Mouse (Mus musculus): ENCODE results near the gene Akain1.
A peak's percentile ranks its signal among the peaks of the same experiment; 100 is the strongest.

The Akain1 gene

GRCm38 (mm10) chr17:69438990-69439491 is at the start of gene Akain1:
Akain1 (plus strand) TSS chr17:69439326.
- peak; percentile 41 for DNase-seq (ENCODE audit: low spot score)

- DNase-seq (ENCODE audit: low spot score) = peak; percentile 32
These were observed 42.7 kb upstream of the Akain1 start for GRCm38 (mm10) chr17:69396147-69397033.

GRCm38 (mm10) chr17:69397163-69397562 is 42.0 kb upstream of the Akain1 start:
- no peak for DNase-seq (ENCODE audit: low spot score)

- DNase-seq (ENCODE audit: low spot score) = no peak
These were observed 41.0 kb upstream of the Akain1 start for GRCm38 (mm10) chr17:69398092-69398491.

GRCm38 (mm10) chr17:69401146-69401545 is 38.0 kb upstream of the Akain1 start:
- DNase-seq (ENCODE audit: low spot score) = no peak

- DNase-seq (ENCODE audit: low spot score) = no peak
These were observed 23.0 kb upstream of the Akain1 start for GRCm38 (mm10) chr17:69416163-69416562.

GRCm38 (mm10) chr17:69416920-69417661 is 22.0 kb upstream of the Akain1 start:
- peak; percentile 95 for DNase-seq (ENCODE audit: low spot score)

GRCm38 (mm10) chr17:69417724-69418373 is 21.3 kb upstream of the Akain1 start:
- no peak for DNase-seq (ENCODE audit: low spot score)

- no peak for DNase-seq (ENCODE audit: low spot score)
These were observed 17.5 kb upstream of the Akain1 start for GRCm38 (mm10) chr17:69421592-69421991.

GRCm38 (mm10) chr17:69437836-69438235 is 1.3 kb upstream of the Akain1 start:
- DNase-seq (ENCODE audit: low spot score) = peak; percentile 21

GRCm38 (mm10) chr17:69438486-69438885 is 640 bp upstream of the Akain1 start:
- no peak for DNase-seq (ENCODE audit: low spot score)

- DNase-seq (ENCODE audit: low spot score) = peak; percentile 26
These were observed 700 bp downstream of the Akain1 start for GRCm38 (mm10) chr17:69439571-69440480.

- no peak for DNase-seq (ENCODE audit: low spot score)
These were observed 1.9 kb downstream of the Akain1 start for GRCm38 (mm10) chr17:69441041-69441440.

GRCm38 (mm10) chr17:69448679-69449078 is 9.6 kb downstream of the Akain1 start:
- no peak for DNase-seq (ENCODE audit: low spot score)

- DNase-seq (ENCODE audit: low spot score) = no peak
These were observed 22.6 kb downstream of the Akain1 start for GRCm38 (mm10) chr17:69461680-69462079.

GRCm38 (mm10) chr17:69463037-69463436 is 23.9 kb downstream of the Akain1 start:
- peak; percentile 23 for DNase-seq (ENCODE audit: low spot score)

- DNase-seq (ENCODE audit: low spot score) = no peak
These were observed 32.0 kb downstream of the Akain1 start for GRCm38 (mm10) chr17:69471171-69471570.

- no peak for DNase-seq (ENCODE audit: low spot score)
These were observed 33.3 kb downstream of the Akain1 start for GRCm38 (mm10) chr17:69472401-69472800.

GRCm38 (mm10) chr17:69474084-69474483 is 35.0 kb downstream of the Akain1 start:
- DNase-seq (ENCODE audit: low spot score) = no peak

- peak; percentile 45 for DNase-seq (ENCODE audit: low spot score)
These were observed 36.3 kb downstream of the Akain1 start for GRCm38 (mm10) chr17:69475423-69475822.

- no peak for DNase-seq (ENCODE audit: low spot score)
These were observed 38.4 kb downstream of the Akain1 start for GRCm38 (mm10) chr17:69477526-69477925.
